Mouse (Mus musculus) olfactory bulb, adult 2 months (tissue): ENCODE data around the gene Cox19.

ENCODE experiments used
- CTCF ChIP-seq: fragments of 200-500 bp; IDR thresholded peaks from 2 replicates; pipeline ENCODE4 v1.5.1; 2012; ENCODE audit warnings: low read depth, mild to moderate bottlenecking, low read length, moderate library complexity; ENCODE audit not compliant: insufficient read depth
- POLR2A ChIP-seq: fragments of 200-500 bp; IDR thresholded peaks from 2 replicates; pipeline ENCODE4 v1.6.1; 2012; ENCODE audit warnings: mild to moderate bottlenecking, low read depth, low read length, moderate library complexity; ENCODE audit not compliant: insufficient read depth

GRCm38 (mm10) chr5:139358653-139359052 is 7.4 kb upstream of the Cox19 start:
- TF ChIP-seq CTCF (peak; percentile 40; the same call in 1 of the 2 replicates), POLR2A (no peak)
